Mouse (Mus musculus) hindbrain, postnatal 0 days (tissue): Measurements from ENCODE around the gene Atp6v0b. TPM values are rescaled to one million over a fixed set of nuclear protein-coding genes. Genes with fewer than 3 reads are reported as not detected.

Experiments
- ATAC-seq: fragments of 200-750 bp; cut with Nextera tagmentation; 2 replicates; pipeline ENCODE4 v1.8.0; 2017; ENCODE audit warnings: mild to moderate bottlenecking, moderate TSS enrichment, moderate library complexity
- DNase-seq: peaks from one replicate; pipeline ENCODE4 v3.0.0-alpha.2; 2015; ENCODE audit warnings: low spot score
- H3K27ac ChIP-seq: fragments of 300-500 bp; sonication (generic); 2 replicates; pipeline ENCODE4 v1.5.1; 2014; ENCODE audit warnings: mild to moderate bottlenecking
- H3K27me3 ChIP-seq: fragments of 300-500 bp; sonication (generic); 2 replicates; pipeline ENCODE4 v1.6.1; 2014; ENCODE audit warnings: low read length, mixed read lengths; ENCODE audit not compliant: insufficient read depth
- H3K36me3 ChIP-seq: fragments of 300-500 bp; sonication (generic); 2 replicates; pipeline ENCODE4 v1.6.1; 2014; ENCODE audit warnings: low read length, mixed read lengths; ENCODE audit not compliant: insufficient read depth
- H3K4me1 ChIP-seq: fragments of 300-500 bp; sonication (generic); 2 replicates; pipeline ENCODE4 v1.6.1; 2014; ENCODE audit warnings: antibody characterized with exemption, low read length, mixed read lengths; ENCODE audit not compliant: insufficient read depth
- H3K4me2 ChIP-seq: fragments of 300-500 bp; sonication (generic); 2 replicates; pipeline ENCODE4 v1.6.1; 2014; ENCODE audit warnings: low read depth, mild to moderate bottlenecking, low read length, moderate library complexity, mixed read lengths
- H3K4me3 ChIP-seq: fragments of 300-500 bp; sonication (generic); 2 replicates; pipeline ENCODE4 v1.5.1; 2014; ENCODE audit warnings: low read length
- H3K9ac ChIP-seq: fragments of 300-500 bp; sonication (generic); replicated peaks from 2 replicates; pipeline ENCODE4 v1.6.1; 2014; ENCODE audit warnings: mild to moderate bottlenecking, low read length, moderate library complexity, mixed read lengths
- H3K9me3 ChIP-seq: fragments of 300-500 bp; sonication (generic); 2 replicates; pipeline ENCODE4 v1.6.1; 2016; ENCODE audit warnings: low read length, mixed read lengths
- CTCF ChIP-seq: IDR thresholded peaks from 2 replicates; pipeline ENCODE4 v1.5.1; 2016; ENCODE audit warnings: antibody characterized with exemption, control low read depth, low read depth
- WGBS: fragments of 180-500 bp; shearing (Covaris S2); extraction: QIAGEN DNeasy Blood & Tissue Kit; methylation state at CpG from one replicate; pipeline ENCODE4 v1.1.7; 2014; 5-methylcytosine and 5-hydroxymethylcytosine counted together
- polyA plus RNA-seq: library from polyadenylated mRNA; unstranded; fragments of >200 nt; fragmentation: Nextera tagmentation; extraction: Ambion mirVana; gene quantifications from 2 replicates; pipeline ENCODE4 v1.2.1, GENCODE M21; 2015
- total RNA-seq: library from RNA; depleted of rRNA; stranded (reverse); fragments of >200 nt; gene quantifications from 2 replicates; pipeline ENCODE4 v1.2.3, GENCODE M21; 2014

Atp6v0b gene
- total and polyA plus RNA-seq, 2 experiments from 2014 or later = 579 to 643 TPM

DNA sequence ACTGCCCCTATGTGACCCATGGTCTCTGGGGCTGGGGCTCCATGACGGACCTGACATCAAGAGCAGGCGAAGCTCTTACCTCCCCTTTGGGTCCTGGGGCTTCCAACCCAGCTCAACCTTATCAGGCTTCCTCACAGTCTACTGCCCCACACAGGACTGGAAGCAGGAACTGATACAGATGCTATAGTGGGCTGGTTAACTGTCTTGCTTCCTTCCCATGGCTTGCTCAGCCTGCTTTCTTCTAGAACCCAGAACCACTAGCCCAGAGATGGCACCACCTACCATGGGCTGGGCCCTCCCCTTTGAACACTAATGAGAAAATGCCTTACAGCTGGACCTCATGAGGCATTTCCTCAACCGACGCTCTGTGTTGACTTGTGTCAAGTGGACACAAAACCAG, 30.3 kb upstream of the Atp6v0b start:
- Histone ChIP-seq H3K36me3 (no peaks in the 10 kb centered on the region), H3K4me3 (no peak overlapping the region), H3K27ac (no peak overlapping the region), H3K9me3 (no peaks in the 10 kb centered on the region), H3K9ac (no peak overlapping the region), H3K4me2 (no peak overlapping the region), H3K4me1 (peaks cover 21% of the 10 kb centered on the region), H3K27me3 (no peaks in the 10 kb centered on the region)
- 97% methylated on average over 4 of the region's 4 CpGs for WGBS
- no peak for DNase-seq
- TF ChIP-seq CTCF = no peak
- no peak for ATAC-seq

DNA sequence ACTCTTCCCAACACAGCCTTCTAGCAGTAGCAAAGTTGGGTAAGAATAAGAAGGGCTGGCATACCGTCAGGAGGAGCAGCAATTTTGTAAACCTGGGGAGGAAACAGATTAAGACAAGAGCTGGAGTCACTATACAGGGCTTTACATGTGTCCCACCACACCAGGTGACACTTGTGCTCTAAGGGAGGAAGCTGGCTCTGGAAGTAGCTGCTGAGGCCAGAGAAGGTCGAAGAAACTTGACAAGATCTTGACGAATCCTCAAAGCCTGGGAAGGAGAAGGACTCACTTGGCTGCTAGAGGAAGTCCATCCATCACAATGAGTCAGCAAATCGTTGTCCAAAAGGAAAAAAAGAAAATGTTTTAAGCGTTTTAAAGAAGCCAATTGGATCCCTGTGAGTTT, 29.3 kb upstream of the Atp6v0b start:
- 83% methylated on average over 5 of the region's 5 CpGs for WGBS
- Histone ChIP-seq H3K9me3 (no peaks in the 10 kb centered on the region), H3K4me2 (no peak overlapping the region)

DNA sequence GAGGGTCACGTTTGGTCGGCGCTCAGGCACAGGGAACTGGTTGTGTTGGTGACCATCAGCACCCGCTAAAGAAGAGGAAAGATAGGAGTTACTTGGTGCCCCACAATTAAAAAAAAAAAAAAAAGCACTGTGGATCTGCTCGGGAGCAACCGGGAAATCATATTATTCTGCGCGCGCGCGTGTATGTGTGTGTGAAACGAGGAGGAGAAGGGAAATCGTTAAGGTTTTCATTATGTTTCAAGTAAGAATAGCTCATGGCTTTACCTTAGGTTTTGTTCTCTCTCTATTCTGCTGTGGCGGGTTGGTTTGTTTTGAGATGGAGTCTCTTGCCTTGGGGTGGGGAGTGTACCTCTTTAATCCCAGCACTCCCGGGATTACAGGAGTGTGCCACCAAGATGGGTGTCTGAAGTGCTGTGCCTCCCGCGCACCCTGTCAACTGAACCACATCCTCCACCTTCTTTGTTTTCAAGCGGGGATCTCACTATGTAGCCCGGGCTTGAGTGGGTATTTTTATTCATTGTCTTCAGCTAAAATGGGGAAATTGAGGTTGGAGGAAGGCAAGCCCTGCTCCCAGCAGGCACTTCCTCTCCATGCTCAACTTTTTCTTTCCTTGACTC, 28.5 kb upstream of the Atp6v0b start:
- Histone ChIP-seq H3K4me2 (peak overlapping the region; percentile 100), H3K4me3 (peak overlapping the region; percentile 69), H3K27me3 (no peaks in the 10 kb centered on the region), H3K36me3 (no peaks in the 10 kb centered on the region; the same call in 1 of the 2 replicates), H3K9ac (peak overlapping the region; percentile 81), H3K27ac (peak overlapping the region; percentile 75; the same call in 1 of the 2 replicates), H3K9me3 (no peaks in the 10 kb centered on the region), H3K4me1 (peaks cover 29% of the 10 kb centered on the region)
- ATAC-seq = no peak
- no peak for TF ChIP-seq CTCF
- WGBS = 4% methylated on average over 19 of the region's 19 CpGs
- no peak for DNase-seq

More for the DNA sequence above, 29.3 kb upstream of the Atp6v0b start:
- Histone ChIP-seq H3K4me3 (no peak overlapping the region), H3K27me3 (no peaks in the 10 kb centered on the region), H3K36me3 (no peaks in the 10 kb centered on the region), H3K27ac (no peak overlapping the region), H3K9ac (no peak overlapping the region), H3K4me1 (peaks cover 29% of the 10 kb centered on the region)
- DNase-seq (no peak), ATAC-seq (no peak)
- no peak for TF ChIP-seq CTCF

DNA sequence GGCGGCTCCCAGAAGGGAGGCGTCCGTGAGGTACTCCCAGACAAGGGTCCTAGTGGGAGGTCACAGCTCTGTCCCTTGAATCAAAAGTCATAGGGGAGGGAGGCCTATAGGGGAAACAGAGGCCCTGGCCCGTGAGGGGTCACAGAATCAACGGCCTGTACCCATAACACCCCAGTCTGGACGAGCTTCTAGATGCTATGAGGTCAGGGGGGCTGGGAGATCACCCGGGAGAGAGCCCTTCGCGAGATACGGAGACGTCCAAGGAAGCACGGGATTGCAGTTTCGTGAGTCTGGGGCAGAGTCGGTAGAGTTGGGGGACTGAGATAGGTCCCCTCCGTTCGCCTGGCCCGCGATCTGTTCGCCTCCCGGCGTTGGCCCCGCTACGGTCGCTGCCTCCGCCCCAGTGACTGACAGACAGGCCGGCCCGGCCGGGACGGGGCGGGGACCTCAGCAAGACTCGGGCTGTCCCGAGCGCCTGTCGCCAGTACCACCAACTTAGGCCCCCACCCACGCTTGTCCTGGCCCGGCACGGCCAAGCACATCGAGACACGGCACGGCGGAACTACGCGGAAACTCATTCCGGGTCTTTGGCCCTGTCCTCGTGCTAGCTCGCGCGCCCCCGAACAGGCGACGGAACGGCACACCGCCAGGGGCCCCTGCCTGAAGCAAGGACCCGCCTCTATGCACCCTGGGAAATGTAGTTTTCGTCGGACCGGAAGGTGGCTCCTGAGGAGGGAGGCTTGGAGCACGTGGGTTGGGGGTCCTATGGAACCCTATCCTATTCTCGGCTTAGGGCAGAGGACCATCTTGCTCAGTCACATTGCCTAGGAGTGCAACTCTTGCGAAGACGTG, 27.7 kb upstream of the Atp6v0b start, which contains the start of gene Ipo13:
Gene Ipo13 (minus strand): TSS at position 409 of the 852 bp plus-strand sequence.
- H3K4me1 ChIP-seq = peaks cover 35% of the 10 kb centered on the region
- peak; percentile 53 for TF ChIP-seq CTCF
- WGBS = under 1% methylated on average over 61 of the region's 61 CpGs

DNA sequence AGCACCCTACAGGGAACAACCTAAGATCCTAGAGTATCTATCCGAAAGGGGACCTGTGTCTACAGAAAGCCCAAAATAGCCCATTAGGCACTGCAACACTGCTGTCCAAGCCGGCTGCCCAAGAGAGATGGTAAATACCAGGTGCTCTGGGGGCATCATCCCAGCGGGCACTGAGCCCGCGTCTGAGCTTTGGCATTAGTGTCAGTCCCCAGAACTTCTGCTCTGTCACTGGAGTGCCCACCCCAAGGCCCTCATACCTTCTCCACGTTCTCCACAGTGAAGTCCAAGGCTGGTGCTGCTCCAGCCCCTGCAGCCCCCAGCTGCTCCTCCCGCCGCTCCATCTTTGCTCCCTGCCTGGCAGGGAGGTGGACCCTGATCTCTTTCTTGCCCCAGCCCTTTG, 26.9 kb upstream of the Atp6v0b start:
- Histone ChIP-seq H3K4me2 (peak overlapping the region; percentile 100), H3K4me3 (peak overlapping the region; percentile 69), H3K9ac (peak overlapping the region; percentile 81), H3K4me1 (peaks cover 39% of the 10 kb centered on the region), H3K36me3 (no peaks in the 10 kb centered on the region; the same call in 1 of the 2 replicates), H3K9me3 (no peaks in the 10 kb centered on the region), H3K27ac (peak overlapping the region; percentile 75; the same call in 1 of the 2 replicates), H3K27me3 (no peaks in the 10 kb centered on the region)
- no peak for DNase-seq
- TF ChIP-seq CTCF = no peak
- WGBS = 10% methylated on average over 8 of the region's 8 CpGs
- no peak for ATAC-seq

More for the DNA sequence above, 27.7 kb upstream of the Atp6v0b start, which contains the start of gene Ipo13:
- peak within 1 kb of the TSS; percentile 75 for H3K27ac ChIP-seq
- H3K9me3 ChIP-seq = no peaks in the 10 kb centered on the region
- ATAC-seq = peak; percentile 96
- peak within 1 kb of the TSS; percentile 81 for H3K9ac ChIP-seq
- DNase-seq = peak; percentile 97
- H3K27me3 ChIP-seq = no peaks in the 10 kb centered on the region
- H3K4me2 ChIP-seq = peak within 1 kb of the TSS; percentile 100
- H3K4me3 ChIP-seq = peak within 1 kb of the TSS; percentile 69
- no peaks in the 10 kb centered on the region; the same call in 1 of the 2 replicates for H3K36me3 ChIP-seq

DNA sequence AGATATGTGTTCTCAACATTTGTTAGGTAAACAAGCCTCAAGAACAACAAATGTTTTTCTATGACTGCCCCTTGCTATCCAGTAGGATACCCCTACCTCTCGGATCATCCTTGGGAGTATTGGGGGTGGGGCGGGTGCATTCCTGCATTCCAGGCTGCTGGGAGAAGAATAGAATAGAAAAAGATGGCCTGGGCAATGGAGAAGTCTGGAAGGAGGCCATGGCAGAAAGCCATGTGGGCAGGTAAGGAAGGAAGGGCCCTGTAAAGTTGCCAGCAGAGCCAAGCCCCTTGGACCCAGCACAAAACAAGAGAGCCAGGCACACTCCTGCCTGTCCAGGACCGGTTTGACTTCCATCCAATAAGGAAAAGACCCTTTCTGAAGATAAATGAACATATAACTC, 26.3 kb upstream of the Atp6v0b start:
- no peaks in the 10 kb centered on the region for H3K27me3 ChIP-seq
- ATAC-seq (no peak), DNase-seq (peak; percentile 25)
- H3K9me3 ChIP-seq = no peaks in the 10 kb centered on the region
- no peaks in the 10 kb centered on the region; the same call in 1 of the 2 replicates for H3K36me3 ChIP-seq
- H3K27ac ChIP-seq = peak overlapping the region; percentile 75; the same call in 1 of the 2 replicates
- TF ChIP-seq CTCF = no peak
- 38% methylated on average over 3 of the region's 3 CpGs for WGBS
- peak overlapping the region; percentile 69 for H3K4me3 ChIP-seq
- peaks cover 45% of the 10 kb centered on the region for H3K4me1 ChIP-seq
- peak overlapping the region; percentile 100 for H3K4me2 ChIP-seq
- H3K9ac ChIP-seq = peak overlapping the region; percentile 81
